Mouse (Mus musculus): Measurements from ENCODE around the gene Dnajc8. TPM values are rescaled to one million over a fixed set of nuclear protein-coding genes. Genes with fewer than 3 reads are reported as not detected.
A peak's percentile ranks its signal among the peaks of the same experiment; 100 is the strongest.

Gene Dnajc8
- polyA plus RNA-seq, 1 experiment from 2014 or later = 188 TPM

DNA sequence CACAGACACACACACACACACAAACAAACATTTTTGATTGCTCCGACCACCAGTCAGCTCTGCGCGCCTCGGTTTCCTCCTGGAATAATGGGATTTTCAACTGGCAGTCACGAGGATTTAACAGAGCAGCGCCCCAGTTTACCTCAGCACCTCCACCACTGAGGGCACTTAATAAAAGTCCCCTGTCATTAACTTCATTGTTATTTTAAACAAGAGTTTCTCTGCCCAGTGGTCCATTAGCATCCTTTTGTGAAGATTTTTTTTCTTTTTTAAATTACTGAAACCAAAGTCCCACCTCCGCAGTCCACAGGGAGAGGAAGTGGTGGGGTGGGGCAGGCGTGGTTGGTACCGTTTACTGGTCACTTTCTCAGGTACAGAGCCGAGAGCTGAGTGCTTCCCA is 29.6 kb upstream of the Dnajc8 start:
- Histone ChIP-seq H3K27ac (no peak overlapping the region), H3K36me3 (replicated peaks) (no peaks in the 10 kb centered on the region)
- 25% methylated on average over 10 of the region's 10 CpGs for WGBS

DNA sequence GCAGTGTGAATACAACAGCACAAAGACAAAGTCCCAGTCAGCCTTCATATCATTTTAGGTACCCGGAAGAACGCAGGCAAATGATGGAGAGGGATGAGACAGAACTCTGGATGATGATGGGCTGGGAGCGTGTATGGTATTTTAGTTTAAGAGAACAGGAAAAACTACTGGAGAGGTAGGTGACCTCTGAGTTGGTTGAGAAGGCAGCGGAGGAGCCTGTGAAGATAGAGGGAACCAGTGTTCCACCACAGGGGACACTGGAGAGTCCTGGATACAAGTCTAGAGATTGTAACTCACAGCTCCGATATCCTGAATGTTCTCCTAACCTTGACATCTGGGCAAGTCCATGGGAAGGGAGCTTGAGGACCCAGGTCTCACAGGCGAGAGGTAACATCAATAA is 29.1 kb upstream of the Dnajc8 start:
- no peak overlapping the region for H3K4me3 ChIP-seq (replicated peaks)
- H3K4me2 ChIP-seq = no peak overlapping the region
- peaks cover 9% of the 10 kb centered on the region for H3K27me3 ChIP-seq
- 76% methylated on average over 6 of the region's 6 CpGs for WGBS
- no peak overlapping the region for H3K27ac ChIP-seq
- ATAC-seq (ENCODE audit: low FRiP score) = no peak
- no peaks in the 10 kb centered on the region for H3K9me3 ChIP-seq
- H3K36me3 ChIP-seq (replicated peaks) = no peaks in the 10 kb centered on the region
- H3K4me1 ChIP-seq = peaks cover 7% of the 10 kb centered on the region
- no peak overlapping the region for H3K9ac ChIP-seq

More for the DNA sequence above, 29.6 kb upstream of the Dnajc8 start:
- Histone ChIP-seq H3K4me1 (peaks cover 7% of the 10 kb centered on the region), H3K4me3 (replicated peaks) (no peak overlapping the region), H3K9me3 (no peaks in the 10 kb centered on the region), H3K27me3 (peaks cover 5% of the 10 kb centered on the region), H3K4me2 (no peak overlapping the region), H3K9ac (no peak overlapping the region)
- no peak for ATAC-seq (ENCODE audit: low FRiP score)

DNA sequence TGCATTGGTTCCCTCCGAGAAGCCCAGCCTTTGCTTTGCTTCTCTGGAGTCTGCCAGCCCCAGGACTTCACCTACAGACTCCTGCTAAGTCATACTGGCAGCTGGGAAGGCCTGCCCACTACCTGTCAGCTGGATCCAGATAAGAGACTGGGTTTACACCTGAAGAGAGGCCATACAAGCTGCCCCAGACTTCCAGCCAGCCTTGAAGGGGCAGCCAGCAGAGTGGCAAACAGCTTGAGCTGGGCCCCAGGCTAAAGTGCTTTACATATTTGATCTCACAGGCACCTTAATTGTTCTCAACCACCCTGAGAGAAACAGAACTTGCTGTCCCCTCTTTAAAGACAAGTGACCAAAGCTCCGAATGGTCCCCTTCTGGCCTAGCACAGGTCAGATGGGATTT is 28.1 kb upstream of the Dnajc8 start:
- Histone ChIP-seq H3K9ac (no peak overlapping the region), H3K27ac (no peak overlapping the region), H3K4me1 (peaks cover 7% of the 10 kb centered on the region), H3K4me2 (no peak overlapping the region), H3K36me3 (replicated peaks) (no peaks in the 10 kb centered on the region), H3K4me3 (replicated peaks) (no peak overlapping the region), H3K27me3 (peaks cover 11% of the 10 kb centered on the region), H3K9me3 (no peaks in the 10 kb centered on the region)
- no peak for ATAC-seq (ENCODE audit: low FRiP score)
- 28% methylated on average over 2 of the region's 2 CpGs for WGBS

DNA sequence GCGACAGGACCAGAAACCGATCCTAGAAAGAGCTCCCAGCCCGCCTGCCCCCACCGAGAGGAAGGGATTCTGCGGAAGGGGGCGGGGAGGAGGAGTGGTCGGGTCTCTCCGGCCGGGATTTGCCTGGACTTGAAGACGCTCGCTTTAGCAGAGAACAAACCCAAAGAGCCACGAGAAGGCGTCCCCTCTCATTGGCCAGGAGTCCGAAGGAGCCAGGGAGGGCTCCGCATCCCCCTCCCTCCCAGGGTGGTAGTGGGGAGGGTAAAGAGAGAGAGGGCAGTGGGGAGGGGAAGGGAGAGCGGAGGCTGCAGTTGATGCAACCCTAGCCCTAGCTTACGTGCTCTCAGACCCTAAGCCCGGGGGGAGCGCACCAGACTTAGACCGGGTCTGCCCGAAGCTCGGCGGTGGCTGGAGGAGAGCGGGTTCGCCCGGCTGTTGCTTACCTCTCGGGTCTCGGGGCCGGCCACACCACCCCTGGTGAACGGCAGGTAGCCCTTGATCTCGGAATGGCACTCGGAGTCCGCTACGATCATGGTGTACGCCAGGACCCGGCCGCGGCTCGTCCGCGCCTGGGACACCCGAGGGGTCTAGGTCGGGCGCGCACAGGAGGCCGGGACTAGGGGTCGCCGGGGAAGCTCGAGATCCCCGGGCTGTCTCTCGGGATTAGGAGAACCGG is 25.6 kb upstream of the Dnajc8 start:
- Histone ChIP-seq H3K4me3 (replicated peaks) (peak overlapping the region; percentile 64), H3K9ac (peak overlapping the region; percentile 67), H3K4me1 (peaks cover 16% of the 10 kb centered on the region), H3K4me2 (peak overlapping the region; percentile 83), H3K9me3 (no peaks in the 10 kb centered on the region), H3K27me3 (peaks cover 19% of the 10 kb centered on the region), H3K36me3 (replicated peaks) (no peaks in the 10 kb centered on the region), H3K27ac (peak overlapping the region; percentile 75)
- under 1% methylated on average over 52 of the region's 52 CpGs for WGBS
- ATAC-seq (ENCODE audit: low FRiP score) = peak; percentile 80

DNA sequence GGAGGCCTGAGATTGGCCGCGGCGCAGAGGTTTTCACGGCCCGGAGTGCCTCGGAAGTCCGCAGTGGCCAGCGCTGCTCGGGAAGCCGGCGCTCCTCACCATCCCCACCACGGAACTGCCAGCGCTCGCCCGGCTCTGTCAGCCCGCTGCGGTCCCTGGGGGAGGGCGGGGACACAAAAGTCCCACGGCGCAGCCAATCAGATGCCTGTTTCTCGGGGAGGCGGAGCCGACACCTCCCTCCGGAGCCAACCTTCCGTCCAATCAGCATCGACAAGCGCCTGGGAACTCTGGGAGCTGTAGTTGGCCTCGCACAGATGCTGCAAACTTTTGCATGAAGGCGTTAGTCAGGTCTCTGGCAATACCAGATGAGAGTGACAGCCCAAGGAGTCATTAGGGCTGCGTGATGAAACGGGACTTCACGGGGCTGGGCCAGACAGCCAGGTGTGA is 25.0 kb upstream of the Dnajc8 start, which contains the start of gene Sesn2:
Gene Sesn2, minus strand, starts transcription at position 150 of the 447 bp plus-strand sequence.
- peaks cover 19% of the 10 kb centered on the region for H3K4me1 ChIP-seq
- peak; percentile 94 for ATAC-seq (ENCODE audit: low FRiP score)
- H3K27ac ChIP-seq = peak within 1 kb of the TSS; percentile 75
- H3K9ac ChIP-seq = peak within 1 kb of the TSS; percentile 67
- H3K27me3 ChIP-seq = peaks cover 19% of the 10 kb centered on the region
- under 1% methylated on average over 32 of the region's 32 CpGs for WGBS
- H3K36me3 ChIP-seq (replicated peaks) = no peaks in the 10 kb centered on the region
- peak within 1 kb of the TSS; percentile 64 for H3K4me3 ChIP-seq (replicated peaks)
- peak within 1 kb of the TSS; percentile 83 for H3K4me2 ChIP-seq
- H3K9me3 ChIP-seq = no peaks in the 10 kb centered on the region

DNA sequence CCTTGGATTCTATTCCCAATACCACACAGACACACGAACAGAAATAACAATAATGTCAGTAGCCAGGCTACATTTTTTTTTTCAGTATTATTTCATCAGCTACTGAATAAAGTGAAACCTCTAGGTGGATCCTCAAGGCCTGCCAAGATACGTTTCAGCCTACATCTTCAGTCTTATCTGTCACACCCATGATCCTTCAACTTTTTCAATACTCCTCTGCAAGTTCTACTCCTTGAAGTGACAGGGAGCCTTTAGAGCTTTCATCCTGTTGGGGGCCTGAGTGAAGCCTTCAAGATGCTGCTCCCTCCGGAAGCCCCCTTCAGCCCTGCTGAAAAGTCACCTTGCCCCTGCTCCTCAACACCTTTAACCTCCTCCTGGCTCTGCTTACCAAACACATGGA is 23.3 kb upstream of the Dnajc8 start:
- H3K4me1 ChIP-seq = peaks cover 19% of the 10 kb centered on the region

DNA sequence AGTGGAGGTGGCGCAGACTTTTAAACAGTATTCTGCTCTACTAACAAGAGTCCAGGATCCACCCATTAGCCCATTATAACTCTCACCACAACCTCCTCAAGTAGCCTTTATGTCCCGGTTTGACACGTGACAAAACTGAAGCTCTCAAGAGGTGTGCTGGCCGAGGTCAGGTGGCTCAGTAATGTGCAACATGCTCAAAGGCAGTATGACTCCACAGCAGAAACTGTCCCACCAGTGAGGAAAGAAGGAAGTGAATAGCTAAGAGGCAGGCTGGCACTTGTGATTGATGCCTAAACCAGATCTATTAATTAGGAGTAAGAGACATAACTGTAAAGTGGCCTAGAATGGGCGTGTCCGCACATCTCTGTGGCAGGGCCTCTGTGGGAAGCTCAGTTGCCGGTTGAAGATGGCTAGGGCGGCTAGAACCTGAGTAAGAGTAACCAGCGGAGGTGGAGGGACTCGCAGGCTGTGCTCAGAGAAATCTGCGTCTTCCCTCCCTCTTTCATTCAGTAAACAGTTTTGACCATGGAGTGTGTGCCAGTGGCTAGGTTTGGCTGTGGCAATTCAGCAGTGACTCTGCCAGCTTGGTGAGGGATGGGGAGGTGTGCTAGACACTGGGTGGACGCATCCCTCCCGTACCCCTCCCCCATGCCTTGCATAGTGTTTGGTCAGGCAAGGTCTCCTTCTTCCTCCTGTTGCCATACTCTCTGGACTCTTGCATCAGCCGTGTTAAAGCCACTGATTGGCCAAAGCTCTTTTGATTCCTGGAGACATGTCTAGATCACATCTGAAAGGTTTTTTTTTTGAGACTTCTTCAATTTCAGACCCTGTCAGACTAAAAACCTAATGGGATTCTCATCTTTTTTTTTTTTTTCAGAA is 21.7 kb upstream of the Dnajc8 start:
- no peak for ATAC-seq (ENCODE audit: low FRiP score)
- no peak overlapping the region for H3K4me2 ChIP-seq
- peaks cover 18% of the 10 kb centered on the region for H3K4me1 ChIP-seq
- H3K27me3 ChIP-seq = peaks cover 15% of the 10 kb centered on the region
- no peaks in the 10 kb centered on the region for H3K9me3 ChIP-seq
- H3K36me3 ChIP-seq (replicated peaks) = no peaks in the 10 kb centered on the region
- no peak overlapping the region for H3K27ac ChIP-seq
- H3K4me3 ChIP-seq (replicated peaks) = no peak overlapping the region
- H3K9ac ChIP-seq = no peak overlapping the region
- WGBS = 30% methylated on average over 14 of the region's 14 CpGs

More for the DNA sequence above, 23.3 kb upstream of the Dnajc8 start:
- no peaks in the 10 kb centered on the region for H3K9me3 ChIP-seq
- WGBS = 80% methylated on average over 3 of the region's 3 CpGs
- H3K9ac ChIP-seq = no peak overlapping the region
- no peaks in the 10 kb centered on the region for H3K36me3 ChIP-seq (replicated peaks)
- H3K4me3 ChIP-seq (replicated peaks) = no peak overlapping the region
- no peak overlapping the region for H3K27ac ChIP-seq
- no peak overlapping the region for H3K4me2 ChIP-seq
- ATAC-seq (ENCODE audit: low FRiP score) = no peak
- peaks cover 19% of the 10 kb centered on the region for H3K27me3 ChIP-seq

DNA sequence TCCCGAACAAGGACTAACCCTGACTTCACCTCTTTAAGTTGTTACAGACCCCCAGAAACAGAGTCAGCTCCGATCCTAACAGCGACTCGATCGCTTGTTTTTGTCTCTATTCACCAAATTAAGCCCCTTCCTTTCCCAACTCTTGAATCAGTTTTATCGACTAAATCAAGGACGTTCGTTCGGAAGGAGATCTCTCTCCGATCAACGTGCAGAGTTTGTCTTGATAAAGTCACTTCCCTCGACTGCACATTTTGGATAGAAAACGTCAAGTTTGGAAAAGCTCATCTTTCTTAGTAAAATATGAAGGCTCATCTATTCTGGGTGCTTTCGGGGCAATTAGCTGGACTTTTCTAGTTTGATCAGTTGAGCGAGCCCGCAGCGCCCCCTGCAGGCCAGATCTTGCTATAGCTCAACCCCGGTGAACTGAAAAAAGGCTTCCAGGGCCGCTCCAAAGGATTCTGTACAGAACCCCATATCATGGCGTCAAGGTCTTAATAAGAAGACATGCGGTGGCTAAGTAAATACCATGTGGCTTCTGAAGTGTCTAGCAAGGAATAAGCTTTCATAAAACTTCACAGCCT is 20.7 kb upstream of the Dnajc8 start:
- peaks cover 12% of the 10 kb centered on the region for H3K4me1 ChIP-seq
- peak overlapping the region; percentile 51 for H3K9ac ChIP-seq
- no peak for ATAC-seq (ENCODE audit: low FRiP score)
- H3K36me3 ChIP-seq (replicated peaks) = no peaks in the 10 kb centered on the region
- no peaks in the 10 kb centered on the region for H3K9me3 ChIP-seq
- H3K4me2 ChIP-seq = peak overlapping the region; percentile 95
- peak overlapping the region; percentile 36; the same call in 1 of the 2 replicates for H3K27ac ChIP-seq
- H3K27me3 ChIP-seq = peaks cover 15% of the 10 kb centered on the region
- WGBS = 1% methylated on average over 21 of the region's 21 CpGs
- H3K4me3 ChIP-seq (replicated peaks) = peak overlapping the region; percentile 47

DNA sequence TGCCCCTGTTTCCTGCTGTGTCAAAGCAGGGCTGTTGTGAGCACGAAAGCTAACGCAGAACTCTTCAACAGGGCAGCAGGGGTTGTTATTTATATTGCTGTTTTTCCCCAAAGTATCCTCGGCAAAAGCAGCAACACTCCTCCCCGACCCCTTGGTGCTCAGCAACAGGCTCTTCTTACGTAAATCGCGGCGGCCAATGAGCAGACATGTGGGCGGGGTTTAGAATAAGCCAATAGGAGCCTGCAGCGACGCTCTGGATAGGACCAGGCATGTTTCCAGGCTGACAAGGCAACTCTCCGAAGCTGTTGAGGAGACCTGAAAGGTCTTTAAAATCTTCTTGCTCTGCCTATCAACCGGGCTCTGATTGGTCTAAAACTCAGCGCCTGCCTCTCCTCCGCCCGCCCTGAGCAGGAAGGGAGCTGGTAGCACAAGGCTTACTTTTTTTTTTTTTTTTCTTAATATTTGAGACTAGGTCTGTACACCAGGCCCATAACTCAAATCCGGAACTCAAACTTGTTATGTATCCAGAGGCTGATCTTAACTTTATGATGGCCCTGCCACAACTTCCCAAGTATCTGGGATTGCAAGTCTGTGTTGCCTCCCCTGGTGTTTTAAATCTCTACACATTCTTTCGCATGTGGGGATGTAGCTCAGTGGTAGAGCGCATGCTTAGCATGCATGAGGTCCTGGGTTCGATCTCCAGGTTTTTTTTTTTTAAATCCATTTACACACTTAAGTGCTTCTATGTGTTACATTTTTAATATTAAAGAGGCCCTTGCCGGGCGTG is 19.8 kb upstream of the Dnajc8 start:
- Histone ChIP-seq H3K36me3 (replicated peaks) (no peaks in the 10 kb centered on the region), H3K9me3 (no peaks in the 10 kb centered on the region), H3K27me3 (peaks cover 15% of the 10 kb centered on the region), H3K9ac (peak overlapping the region; percentile 51), H3K4me2 (peak overlapping the region; percentile 95), H3K4me1 (peaks cover 12% of the 10 kb centered on the region), H3K27ac (peak overlapping the region; percentile 42; the same call in 1 of the 2 replicates), H3K4me3 (replicated peaks) (peak overlapping the region; percentile 47)
- WGBS = 20% methylated on average over 22 of the region's 22 CpGs
- peak; percentile 93 for ATAC-seq (ENCODE audit: low FRiP score)

DNA sequence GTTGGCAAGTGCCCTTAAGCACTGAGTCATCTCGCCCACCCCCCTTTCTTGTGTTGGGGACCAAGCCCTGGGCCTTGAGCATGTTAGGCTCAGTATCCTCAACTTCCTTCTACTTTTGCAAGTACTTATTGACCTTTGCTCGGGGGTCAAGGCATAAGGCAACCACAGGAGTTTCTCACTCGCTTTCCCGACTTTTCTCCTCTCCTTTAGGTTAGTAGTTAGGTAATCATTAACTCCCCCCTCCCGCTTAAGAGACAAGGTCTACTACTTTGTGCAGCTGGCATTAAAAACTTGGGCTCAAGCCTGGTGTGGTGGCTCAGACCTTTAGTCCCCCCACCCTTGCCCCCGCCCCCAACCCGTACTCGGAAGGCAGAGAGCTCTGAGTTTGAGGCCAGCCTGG is 17.3 kb upstream of the Dnajc8 start:
- 82% methylated on average over 8 of the region's 8 CpGs for WGBS
- Histone ChIP-seq H3K4me1 (peaks cover 12% of the 10 kb centered on the region), H3K9me3 (no peaks in the 10 kb centered on the region), H3K9ac (no peak overlapping the region), H3K4me3 (replicated peaks) (no peak overlapping the region), H3K4me2 (no peak overlapping the region), H3K27ac (no peak overlapping the region), H3K27me3 (peaks cover 8% of the 10 kb centered on the region), H3K36me3 (replicated peaks) (no peaks in the 10 kb centered on the region)
- ATAC-seq (ENCODE audit: low FRiP score) = no peak

DNA sequence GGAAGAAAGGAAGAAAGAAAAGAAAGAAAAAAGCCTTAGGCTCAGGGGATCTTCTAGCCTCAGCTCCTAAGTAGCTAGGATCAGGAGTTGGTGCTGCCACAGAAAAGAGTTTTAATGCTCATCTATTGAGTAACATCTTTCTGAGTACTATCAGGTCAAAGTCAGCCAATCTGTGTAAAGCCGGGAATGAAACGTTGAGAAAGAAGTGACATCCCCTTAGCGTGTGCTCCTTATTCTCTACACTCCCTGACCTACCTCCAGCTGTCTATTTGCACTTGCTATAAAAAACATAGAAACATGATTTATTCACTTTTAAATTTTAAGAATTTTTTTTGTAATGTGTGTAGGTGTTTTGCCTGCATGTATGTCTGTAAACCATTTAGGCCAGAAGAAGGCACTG is 16.2 kb upstream of the Dnajc8 start:
- Histone ChIP-seq H3K9ac (no peak overlapping the region), H3K4me3 (replicated peaks) (no peak overlapping the region), H3K27me3 (no peaks in the 10 kb centered on the region), H3K4me2 (no peak overlapping the region), H3K36me3 (replicated peaks) (no peaks in the 10 kb centered on the region), H3K4me1 (peaks cover 11% of the 10 kb centered on the region), H3K27ac (no peak overlapping the region), H3K9me3 (no peaks in the 10 kb centered on the region)
- no peak for ATAC-seq (ENCODE audit: low FRiP score)
- WGBS = 92% methylated on average over 3 of the region's 3 CpGs
